Mouse (Mus musculus) olfactory bulb, adult 2 months (tissue): Measurements from ENCODE around the gene C1ql4.

Source experiments
- CTCF ChIP-seq: fragments of 200-500 bp; IDR thresholded peaks from 2 replicates; pipeline ENCODE4 v1.5.1; 2012; ENCODE audit warnings: low read depth, mild to moderate bottlenecking, low read length, moderate library complexity; ENCODE audit not compliant: insufficient read depth
- POLR2A ChIP-seq: fragments of 200-500 bp; IDR thresholded peaks from 2 replicates; pipeline ENCODE4 v1.6.1; 2012; ENCODE audit warnings: mild to moderate bottlenecking, low read depth, low read length, moderate library complexity; ENCODE audit not compliant: insufficient read depth

DNA sequence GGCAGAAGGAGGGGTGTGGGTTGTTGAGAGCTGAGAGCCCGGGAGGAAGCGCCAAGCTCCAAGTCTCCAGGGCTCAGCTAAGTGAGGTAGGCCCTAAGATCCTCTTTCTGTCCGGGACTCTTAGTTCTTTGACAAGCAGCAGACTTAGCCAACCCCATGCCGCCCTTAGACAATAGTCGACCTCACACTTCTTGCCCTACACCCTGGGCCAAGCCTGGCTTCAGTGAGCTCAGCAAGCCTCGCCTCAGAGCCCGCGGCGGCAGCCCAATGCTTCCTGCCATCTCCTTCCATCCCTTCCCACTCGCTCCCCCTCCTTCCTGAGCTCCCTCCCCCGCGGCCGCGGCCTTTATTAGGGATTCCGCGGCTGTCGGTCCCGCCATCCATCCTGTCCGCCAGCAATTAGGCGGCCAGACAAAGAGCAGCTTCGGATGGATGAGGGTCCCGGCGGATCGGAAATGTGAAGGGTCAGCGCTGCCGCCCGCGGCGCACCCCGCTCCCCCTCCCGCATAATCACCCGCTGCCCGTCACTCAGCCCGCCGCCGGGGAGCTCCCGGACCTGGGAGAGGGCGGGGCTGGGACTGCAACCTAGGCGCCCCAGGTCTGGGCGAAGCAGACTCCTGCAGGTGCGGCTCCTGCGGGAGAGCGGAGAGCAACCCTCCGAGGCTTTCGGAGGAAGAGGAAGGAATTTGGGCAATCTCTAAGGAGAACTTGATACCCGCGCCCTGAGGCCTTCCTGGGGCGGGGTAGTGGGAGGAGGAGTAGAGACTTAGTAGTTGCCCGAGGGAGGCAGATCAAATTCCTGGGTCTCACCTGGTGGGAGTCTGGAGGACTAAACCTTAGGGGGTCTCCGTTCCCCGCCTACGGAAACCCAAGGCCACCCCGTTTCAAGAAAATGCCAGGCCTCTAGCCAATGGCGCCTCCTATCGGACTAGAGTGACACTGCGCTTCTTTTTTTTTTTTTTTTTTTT lies 6.0 kb upstream of the C1ql4 start:
- TF ChIP-seq CTCF (peak; percentile 74), POLR2A (no peak)
